Mouse (Mus musculus) NIH3T3 (cell line): ENCODE measurements around the gene Tspan9.

Source experiments
- DNase-seq: peaks from one replicate; pipeline ENCODE4 v3.0.0-alpha.2; 2012; ENCODE audit warnings: low read depth

Gene Tspan9

DNA sequence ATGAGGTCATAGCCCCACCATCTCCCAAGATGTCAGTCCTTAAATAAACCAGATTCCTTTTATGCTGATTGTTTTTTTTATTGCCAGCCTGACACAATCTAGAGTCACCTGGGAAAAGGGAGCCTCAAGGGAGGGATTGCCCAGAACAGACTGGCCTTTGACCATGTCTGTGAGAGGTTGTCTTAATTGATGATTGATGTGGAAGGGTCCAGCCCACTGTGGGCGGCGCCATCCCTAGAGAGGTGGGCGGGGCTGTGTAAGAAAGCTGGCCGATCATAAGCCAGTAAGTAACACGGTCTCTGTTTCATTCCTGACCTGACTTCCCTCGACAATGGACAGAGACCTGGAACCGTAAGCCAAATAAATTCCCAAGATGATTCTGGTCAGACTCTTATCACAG lies 124.3 kb downstream of the Tspan9 start:
- no peak for DNase-seq

DNA sequence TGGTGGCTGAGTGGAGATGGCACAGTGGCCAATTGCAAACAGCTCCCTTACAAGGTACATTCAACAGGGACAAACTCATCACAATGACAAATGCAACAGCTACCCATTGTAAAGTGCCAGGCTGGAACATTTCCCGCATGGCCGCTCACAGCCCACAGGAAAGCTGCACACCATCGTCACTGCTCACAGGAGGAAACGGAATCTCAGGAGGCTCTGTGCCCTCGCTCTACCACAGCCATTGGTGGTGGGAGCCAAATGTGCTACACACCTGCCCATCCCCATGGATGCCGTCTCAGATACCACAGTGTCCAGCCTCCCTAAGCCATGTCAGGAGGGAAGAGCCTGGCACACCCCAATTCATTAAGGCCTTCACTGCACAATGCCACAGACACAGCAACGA lies 128.1 kb downstream of the Tspan9 start:
- DNase-seq, result no peak

DNA sequence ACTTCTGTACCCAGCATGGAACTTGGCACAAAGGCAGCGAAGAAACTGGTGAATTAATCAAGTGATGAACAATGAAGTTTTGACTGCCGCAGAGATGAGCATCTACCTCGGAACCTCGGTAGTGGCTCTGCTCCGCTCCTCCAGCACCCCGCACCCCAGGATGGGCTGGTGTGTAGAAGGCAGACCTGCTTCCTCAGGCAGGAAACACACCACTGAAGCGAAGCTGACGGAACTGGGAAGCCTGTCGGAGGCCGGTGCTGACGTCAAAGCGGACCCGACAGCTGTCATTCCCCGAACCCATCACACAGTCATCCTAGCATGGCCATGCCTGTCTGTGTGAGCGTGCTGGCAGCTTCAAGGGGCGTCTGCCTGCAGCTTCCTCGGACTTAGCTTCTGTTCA lies 131.6 kb downstream of the Tspan9 start:
- DNase-seq, result no peak

DNA sequence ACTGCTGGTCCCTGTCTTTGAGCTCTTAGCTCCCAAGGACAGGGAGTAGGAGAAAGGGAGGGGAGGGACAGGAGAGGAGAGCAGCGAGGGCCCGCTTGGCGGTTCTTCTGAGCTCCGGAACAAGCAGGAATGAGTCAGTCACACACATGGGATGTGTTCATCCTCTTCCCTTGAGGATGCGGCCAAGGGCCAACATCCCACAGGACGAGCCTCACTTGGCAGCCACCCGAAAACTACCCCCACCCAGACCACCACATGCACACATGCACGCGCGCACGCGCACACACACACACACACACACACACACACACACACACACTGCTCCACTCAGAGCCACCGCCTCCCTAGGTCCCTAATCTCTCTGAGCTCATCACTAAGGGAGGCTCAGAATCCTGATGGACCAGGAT lies 132.3 kb downstream of the Tspan9 start:
- peak; percentile 70 for DNase-seq

DNA sequence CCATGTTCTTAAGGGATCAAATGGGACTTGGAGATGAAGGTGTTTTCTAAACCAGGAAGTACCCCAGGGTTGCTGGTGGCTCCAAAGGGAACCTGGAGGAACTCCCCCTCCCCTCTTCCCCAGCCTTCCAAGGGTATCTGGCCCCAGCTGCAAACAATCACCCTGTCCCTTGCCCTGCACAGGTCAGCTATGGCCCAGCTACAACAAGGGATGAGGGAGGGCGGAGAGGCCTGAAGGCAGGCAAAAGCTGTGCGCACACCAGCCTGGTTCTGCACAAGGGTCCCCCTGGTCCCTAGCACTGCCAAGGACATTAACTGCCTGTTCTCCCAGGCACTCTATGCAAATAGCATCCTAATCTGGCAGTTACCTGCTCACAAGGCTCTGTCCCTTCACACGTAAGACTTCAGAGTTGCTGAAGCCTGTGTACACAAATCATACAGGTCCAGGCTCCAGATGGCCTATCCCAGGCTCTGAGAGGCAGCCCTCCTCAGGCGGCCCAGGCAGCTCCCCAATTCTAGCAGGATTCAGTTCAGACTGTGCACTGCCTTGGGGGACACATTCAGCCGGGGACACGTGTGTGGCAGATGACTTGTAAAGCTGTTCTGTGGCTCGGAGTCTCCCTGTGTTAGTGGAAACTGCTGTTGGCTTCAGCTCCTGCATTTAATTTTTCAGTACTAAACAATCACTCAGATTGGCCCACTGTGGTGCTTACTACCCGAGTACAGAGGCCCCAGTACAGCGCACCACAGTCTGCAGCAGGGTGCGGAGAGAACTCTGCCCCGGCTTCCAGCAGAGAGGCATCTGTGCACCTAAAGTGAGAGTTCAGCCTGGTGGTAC lies 133.0 kb downstream of the Tspan9 start:
- DNase-seq, result no peak

DNA sequence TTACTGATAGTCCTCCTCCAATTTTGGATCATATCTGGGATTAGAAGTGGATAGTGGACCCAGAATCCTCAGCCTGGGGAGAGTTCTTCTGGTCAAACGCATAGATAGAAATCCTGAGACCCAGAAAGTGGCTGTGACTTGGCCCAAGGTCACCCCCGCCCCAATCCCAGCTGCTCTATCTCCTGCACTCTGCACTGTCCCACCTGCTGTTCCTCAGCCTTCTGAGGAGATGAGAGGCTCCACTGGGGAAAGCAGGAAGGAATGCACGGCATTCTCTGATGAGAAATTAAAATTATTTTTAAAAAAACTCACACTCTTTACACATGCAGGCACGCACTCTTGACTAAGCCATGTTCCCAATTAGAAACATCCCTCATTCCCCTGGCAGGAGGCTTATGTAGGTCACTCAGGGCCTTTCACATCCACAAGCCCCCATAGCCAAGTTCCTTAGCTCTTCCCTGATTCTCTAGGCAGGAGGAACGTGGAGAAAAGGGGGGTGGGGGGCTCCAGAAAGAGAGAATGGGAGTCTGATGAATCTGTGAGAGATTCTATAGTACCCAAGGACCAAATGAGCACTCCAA lies 135.3 kb downstream of the Tspan9 start:
- no peak for DNase-seq

DNA sequence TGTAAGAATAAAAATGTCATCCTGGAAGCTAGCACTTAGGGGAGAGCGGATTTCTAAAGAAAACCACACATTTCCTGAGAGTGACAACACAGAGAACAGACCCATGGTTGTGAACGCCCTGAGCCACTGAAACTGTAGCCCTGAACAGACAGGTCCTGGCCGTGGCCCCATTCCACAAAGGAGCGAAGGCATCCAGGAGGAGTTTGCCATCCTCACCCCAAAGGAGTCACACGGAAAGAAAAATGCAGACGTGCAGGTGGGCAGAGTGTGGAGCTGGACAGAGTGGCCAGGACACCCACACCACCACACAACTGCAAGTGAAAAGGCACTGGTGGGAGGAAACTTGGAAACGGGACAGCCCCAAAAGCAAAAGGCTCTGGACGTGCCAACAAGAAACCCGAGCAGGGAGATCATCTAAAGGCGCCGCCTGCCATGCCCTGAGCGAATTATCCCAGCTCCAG lies 136.1 kb downstream of the Tspan9 start:
- DNase-seq, result peak; percentile 66

DNA sequence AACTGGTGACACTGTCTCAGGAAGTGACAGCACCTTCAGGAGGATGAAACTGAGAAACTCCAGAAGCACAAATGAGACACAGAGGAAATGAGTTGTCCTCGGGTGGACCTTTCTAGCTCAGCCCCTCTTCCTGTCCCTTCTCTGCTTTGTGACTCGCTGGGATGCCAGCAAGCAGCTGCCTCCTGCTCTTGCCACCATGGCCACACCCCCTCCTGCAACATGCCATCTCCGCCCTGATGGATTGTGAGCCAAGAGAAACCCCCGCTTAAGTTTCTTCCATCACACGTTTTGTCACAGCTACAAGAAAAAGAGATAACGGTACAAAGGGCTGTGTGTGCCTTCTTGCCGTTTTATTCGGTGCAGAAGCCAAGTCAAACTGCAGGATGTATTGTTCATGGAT lies 137.2 kb downstream of the Tspan9 start:
- DNase-seq, result no peak

DNA sequence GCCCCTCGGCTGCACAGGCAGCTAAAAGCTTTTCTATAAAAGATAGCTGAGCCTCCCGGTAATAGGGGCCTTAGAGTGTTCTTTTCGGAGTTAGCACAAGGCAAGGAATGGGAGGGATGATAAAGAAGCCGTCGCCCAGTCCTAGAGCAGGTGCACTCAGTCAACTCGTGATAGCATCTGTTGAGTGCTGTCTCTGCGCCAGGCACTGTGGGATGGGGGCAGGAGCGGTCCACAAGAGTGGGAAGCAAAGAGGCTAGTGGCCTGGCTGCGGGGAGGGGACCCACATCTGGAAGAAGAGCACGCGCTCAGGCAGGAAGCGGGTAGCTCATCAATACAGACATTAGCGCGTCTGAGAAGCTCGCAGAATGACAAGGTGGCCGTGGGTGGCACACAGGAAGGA lies 138.8 kb downstream of the Tspan9 start:
- no peak for DNase-seq

DNA sequence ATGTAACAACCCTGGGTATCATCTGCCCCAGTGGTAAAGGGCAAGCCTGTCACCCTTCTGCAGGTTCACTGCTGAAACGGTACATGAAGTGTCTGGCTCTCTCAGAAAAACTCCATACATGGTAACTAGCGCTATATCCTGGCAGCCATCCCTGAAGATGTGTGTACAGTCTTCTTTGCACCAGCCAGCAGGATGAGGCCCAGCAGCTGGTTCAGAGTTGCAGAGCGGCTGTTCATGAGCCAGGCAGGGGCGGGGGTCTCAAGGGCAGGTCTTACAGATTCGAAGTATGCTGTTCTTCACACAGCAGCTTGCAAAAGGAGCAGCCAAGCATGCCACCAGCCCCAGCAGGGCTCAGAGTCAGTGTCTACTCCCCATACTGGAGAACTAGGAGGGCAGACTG lies 139.9 kb downstream of the Tspan9 start:
- peak; percentile 52 for DNase-seq

DNA sequence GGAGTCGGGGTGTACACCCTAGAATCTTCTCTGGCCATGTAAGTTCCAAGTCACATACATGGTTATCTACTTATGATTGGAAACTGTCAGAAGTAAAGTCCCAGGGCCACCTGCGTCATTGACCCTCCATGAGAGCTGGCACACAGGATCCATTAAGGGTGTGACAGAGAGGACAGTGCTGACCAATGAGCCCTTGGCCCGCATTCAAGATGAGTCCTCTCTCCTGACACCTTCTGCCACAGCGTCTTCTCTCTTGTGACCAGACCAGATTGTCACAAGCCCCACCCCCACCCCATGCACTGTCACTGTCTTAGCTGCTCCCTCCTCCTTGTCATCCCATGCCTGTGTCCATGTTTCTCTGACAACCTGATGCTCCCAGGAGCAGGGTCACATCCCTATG lies 140.7 kb downstream of the Tspan9 start:
- DNase-seq, result no peak

DNA sequence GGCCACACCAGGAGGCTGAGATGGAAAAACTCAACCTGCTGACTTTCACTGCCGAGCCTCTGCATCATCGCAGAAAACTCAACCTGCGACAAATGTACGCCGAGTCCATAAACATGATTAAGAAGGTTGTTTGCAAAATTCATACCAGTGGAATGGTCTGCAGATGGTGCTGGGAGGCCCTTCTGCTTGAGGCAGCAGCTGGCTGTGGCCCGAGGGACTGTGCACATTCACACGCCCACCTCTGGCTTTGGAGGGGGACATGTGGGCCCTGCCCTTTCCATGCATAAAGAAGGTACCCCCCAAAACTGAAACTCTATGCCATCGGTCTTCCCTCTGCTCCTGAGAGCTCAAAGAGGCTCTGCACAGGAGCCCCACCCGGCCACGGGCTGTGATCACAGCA lies 141.3 kb downstream of the Tspan9 start:
- DNase-seq, result no peak

DNA sequence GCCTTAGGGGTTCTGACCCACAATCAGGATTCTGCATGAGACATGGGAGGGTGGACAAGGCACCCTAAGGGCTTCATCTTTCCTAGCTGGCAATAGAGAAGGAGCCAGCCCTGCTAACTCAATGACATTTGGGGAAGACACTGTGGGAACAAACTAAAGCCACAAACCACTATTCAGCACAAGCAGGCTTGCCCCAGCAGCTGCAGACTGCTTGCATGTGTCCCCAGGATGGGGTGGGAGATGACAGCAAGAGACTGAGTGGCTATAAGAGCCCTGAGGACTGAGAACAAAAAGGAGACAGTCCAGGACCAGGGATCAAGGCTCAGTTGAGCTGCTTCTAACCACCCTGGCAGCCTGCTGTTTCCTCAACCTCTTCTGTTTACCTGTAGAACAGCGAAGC lies 141.8 kb downstream of the Tspan9 start:
- DNase-seq, result no peak

DNA sequence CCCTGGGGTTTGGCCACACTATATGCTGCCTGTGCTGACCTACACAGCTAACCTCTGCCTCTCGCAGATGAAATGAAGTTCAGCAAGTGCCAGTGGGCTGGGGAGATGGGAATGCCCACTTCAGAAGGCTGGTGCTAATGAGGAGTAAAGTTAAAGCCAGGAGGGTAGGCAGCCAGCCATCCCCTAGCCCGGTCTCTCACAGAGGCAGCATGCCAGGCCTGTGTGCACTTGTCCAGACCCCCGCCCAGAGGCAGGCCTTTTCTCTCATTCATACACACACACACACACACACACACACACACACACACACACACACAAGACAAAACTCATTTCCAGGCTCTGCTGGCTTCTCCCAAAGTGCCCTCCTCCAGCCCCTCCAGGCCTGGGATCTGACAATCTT lies 142.6 kb downstream of the Tspan9 start:
- DNase-seq, result no peak

DNA sequence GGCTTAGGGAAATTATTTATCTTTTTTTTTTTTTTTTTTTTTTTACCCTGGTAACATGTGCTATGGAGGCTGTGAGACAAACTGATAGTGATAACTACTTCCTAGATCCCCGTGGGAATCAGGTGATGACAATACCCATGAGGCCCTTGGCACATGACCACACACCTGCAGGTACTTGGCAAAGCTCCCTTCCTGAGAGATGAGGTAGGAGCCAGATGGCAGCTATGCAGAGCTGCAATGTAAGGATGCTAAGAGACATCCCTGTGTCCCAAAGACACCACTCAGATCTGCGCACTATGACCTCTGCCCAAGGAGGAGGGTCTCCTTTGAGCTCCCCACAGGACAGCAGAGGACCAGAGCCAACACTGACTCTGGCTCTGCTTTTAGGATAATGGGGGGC lies 144.3 kb downstream of the Tspan9 start:
- no peak for DNase-seq

DNA sequence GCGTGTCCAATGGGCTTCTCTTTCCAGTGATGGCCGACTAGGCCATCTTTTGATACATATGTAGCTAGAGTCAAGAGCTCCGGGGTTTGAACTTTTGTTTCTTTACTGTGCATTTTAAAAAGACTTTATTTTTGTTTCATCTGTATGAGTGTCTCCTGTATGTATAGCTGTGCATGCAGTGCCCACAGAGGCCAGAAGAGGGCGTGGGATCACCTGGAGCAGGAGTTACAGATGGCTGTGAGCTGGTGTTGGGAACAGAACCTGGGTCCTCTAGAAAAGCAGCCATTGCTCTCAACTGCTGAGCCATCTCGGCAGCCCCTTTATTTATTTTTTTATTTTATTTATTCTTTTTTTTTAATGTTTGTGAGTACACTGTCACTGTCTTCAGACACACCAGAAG lies 146.5 kb downstream of the Tspan9 start:
- DNase-seq, result no peak

DNA sequence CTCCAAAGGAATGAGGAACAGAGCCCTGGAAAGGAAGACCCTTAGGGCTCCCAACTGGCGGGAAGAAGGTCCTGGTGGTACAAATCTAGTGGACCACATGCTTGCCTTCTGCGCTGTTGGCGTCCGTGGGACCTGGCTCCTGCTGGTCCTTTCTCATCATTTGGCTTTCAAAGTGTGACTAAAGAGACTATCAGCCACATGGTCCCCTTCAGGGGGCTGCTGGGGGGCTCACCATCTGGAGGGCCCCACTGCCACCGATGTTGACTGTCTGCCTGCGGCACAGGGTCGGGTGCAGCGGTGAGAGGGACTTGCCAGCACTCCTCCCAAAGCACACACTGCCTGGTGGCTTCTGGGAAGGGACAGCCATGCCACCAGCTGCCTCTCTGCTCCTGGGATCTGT lies 150.4 kb downstream of the Tspan9 start:
- DNase-seq, result no peak

DNA sequence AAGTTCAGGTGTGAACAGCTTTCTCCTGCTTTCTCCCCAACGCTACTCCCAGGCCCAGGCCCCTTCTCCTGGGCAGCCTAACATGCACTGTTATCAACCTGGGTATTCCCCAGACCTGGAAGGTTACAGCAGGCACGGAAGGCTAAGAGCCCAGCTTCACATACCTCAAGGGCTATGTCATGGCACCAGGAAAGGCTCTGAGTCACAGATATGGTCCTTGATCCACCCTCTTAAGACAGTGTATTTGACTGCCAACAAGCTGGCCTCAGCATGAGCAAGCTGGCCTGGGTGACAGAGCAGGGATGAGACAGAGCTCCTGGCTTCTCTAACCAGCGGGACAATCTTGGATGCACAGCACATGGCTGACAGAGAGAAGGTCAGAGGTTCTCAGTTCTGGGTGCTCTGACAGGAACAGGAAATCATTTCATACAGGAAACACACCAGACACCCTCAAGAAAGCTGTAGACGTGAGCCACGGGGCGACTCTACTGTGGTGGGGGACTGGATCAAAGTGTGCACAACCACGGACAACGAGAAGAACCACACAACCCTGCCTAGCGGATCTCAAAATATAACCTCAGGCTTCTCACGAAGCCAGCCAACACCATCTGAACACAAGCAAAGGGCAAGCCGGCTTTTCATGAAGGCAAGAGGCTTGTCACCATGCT lies 151.8 kb downstream of the Tspan9 start:
- peak; percentile 76 for DNase-seq

DNA sequence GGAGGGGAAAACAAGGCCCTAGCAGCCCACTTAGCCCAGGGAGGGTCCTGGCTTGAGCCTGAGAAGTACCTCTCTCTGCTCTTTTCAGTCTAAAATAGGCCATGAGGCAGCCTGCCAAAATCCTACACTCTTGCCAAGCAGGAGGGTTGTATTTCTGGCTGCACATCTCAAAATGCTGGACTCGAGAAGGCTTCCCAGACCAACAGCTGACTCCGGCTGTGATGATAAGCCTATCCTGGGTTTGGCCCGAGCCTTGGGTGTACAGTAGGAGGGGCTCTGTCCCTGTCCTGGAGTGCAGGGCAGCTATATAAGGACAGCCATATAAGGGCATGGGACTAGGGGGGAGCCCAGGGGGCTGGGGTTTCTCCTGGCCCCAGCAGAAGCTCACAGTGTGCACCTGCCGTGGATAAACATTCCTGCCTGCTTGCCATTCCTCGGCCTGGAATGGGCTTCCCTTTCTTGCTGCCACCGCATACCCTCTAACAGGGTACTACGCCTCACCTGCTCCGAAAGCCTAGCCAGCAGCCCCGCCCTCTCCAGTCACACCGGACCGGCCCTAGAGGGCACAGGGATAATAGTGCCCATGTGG lies 153.7 kb downstream of the Tspan9 start:
- peak; percentile 93 for DNase-seq

DNA sequence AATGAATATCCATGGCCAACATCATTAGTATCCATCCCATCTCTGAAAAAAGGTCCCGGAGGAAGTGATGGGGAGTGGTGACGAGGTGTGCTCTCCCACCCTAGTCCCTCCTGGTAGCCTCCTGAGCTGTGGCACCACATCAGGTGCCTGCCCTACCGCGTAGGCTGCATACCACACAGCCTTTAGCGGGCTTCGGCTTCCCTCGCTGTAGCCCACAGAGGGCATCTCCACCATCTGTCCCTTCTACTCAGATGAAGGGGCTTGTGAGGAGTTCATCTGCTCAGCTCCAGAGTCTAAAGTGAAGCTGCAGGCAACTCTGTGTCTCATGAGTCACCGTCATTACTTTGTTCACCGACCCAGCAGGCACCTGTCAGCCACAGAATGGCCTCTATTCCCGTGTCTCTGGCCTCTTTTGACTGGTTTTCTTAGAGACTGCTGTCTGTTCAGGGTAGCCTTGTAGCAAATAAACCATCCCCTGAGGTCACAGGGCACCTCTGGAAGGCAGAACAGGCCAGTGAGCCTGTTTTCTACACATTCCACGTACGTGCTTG lies 154.4 kb downstream of the Tspan9 start:
- no peak for DNase-seq

DNA sequence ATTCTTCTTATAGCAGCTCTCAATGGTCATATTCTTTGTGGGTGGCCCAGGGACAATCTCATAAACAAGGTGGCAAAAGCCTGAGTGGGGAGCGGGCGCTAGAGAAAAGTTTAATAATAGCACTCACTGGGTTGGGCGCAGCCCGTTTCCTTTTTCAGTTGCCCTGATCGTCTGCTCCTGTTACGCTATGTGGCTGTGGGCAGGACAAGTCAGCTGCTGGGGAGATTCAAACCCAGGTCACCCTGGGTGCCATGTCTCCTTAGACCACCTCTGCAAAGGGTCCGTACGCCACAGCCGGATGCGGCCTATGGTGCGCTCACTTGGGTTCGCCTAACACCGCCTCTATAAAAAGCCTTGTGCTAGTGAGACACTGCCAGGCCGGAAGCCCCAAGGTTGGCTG lies 156.0 kb downstream of the Tspan9 start:
- no peak for DNase-seq

DNA sequence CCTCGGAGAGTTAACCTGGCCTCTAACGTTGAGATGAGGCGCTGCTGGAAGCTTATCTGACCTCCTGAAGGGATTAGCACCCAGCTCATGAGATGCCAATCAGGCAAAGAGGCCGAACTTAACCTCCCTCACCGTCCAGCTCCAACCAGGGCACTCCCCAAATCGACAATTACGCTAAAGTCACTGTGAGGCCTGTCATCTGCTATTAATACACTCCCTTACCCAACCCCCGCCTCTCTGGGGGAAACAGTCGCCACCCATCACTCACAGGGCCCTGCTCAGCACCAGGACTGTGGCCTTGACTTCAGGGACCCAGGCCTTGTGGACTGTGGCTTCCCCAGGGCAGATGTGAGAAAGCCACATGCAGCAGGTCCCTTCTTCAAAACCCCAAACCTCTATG lies 157.0 kb downstream of the Tspan9 start:
- no peak for DNase-seq

DNA sequence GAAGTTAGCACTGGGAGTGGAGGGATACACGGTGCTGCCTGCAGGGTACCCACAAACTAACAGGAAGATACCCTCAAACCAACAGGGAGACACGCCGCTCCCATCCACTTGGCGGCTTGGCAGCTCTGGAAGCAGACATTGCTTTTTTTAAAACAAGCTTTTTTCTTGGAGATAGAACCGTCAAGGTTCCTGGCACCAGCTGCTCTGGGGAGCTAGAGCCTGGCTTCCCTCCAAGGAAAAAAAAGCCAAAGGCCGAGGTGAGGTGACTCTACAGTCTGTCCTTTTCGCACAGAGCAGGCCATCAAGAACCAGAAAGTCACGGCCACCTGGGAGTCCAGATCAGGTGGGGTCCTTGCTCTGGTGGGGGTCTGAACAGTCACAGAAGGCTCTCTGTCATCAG lies 162.2 kb downstream of the Tspan9 start:
- DNase-seq, result no peak
